Mouse (Mus musculus) small intestine, adult 2 months (tissue): ENCODE results near the gene AU040320.

Experiments
- CTCF ChIP-seq: fragments of 200-500 bp; IDR thresholded peaks from 2 replicates; pipeline ENCODE4 v1.5.1; 2012; ENCODE audit warnings: low read depth, mild to moderate bottlenecking, control low read depth, inconsistent platforms, low read length, moderate library complexity, mixed read lengths; ENCODE audit not compliant: insufficient replicate concordance, insufficient read length; ENCODE audit errors: extremely low read depth
- POLR2A ChIP-seq: fragments of 200-500 bp; IDR thresholded peaks from 2 replicates; pipeline ENCODE4 v1.6.1; 2012; ENCODE audit warnings: low read depth, mild to moderate bottlenecking, control low read depth, inconsistent platforms, low read length, moderate library complexity

DNA sequence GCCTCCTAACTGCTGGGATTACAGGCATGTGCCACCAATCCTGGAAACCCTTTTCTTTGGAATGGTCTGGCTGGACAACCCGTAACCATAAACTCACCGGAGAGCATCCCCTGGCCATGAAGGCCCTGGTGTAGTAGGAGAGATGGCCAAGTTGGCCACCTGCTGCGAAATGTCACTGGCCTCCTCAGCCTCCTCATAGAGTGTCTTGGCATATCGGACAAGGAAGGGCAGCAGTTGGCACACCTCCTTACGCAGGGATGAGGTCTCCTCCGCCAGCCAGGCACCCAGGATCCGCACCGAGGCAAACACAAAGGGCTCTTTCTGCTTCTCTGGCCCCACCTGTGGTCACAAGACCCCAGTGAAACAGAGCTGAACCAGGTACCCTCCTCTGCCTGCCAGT is 5.0 kb upstream of the AU040320 start:
- TF ChIP-seq CTCF: no peak
- no peak for TF ChIP-seq POLR2A
